Mouse (Mus musculus) forebrain, embryonic 13.5 days (tissue): ENCODE data around the gene Fhl3. TPM values are rescaled to one million over a fixed set of nuclear protein-coding genes. Genes with fewer than 3 reads are reported as not detected.
A peak's percentile ranks its signal among the peaks of the same experiment; 100 is the strongest.

ENCODE experiments used
- ATAC-seq: fragments of 200-750 bp; cut with Nextera tagmentation; 2 replicates; pipeline ENCODE4 v1.8.0; 2017
- H3K27ac ChIP-seq: fragments of 300-500 bp; sonication (generic); 2 replicates; pipeline ENCODE4 v1.5.1; 2015; ENCODE audit warnings: inconsistent platforms, mild to moderate bottlenecking, moderate library complexity
- H3K27me3 ChIP-seq: fragments of 300-500 bp; sonication (generic); 2 replicates; pipeline ENCODE4 v1.6.1; 2015; ENCODE audit warnings: mild to moderate bottlenecking, inconsistent platforms
- H3K36me3 ChIP-seq: fragments of 300-500 bp; sonication (generic); 2 replicates; pipeline ENCODE4 v1.6.1; 2015; ENCODE audit warnings: mild to moderate bottlenecking, inconsistent platforms; ENCODE audit not compliant: poor library complexity, severe bottlenecking
- H3K4me1 ChIP-seq: fragments of 300-500 bp; sonication (generic); 2 replicates; pipeline ENCODE4 v1.6.1; 2015; ENCODE audit warnings: inconsistent platforms
- H3K4me2 ChIP-seq: fragments of 300-500 bp; sonication (generic); 2 replicates; pipeline ENCODE4 v1.6.1; 2015; ENCODE audit warnings: inconsistent platforms, mild to moderate bottlenecking, moderate library complexity
- H3K4me3 ChIP-seq: fragments of 300-500 bp; sonication (generic); 2 replicates; pipeline ENCODE4 v1.5.1; 2015; ENCODE audit warnings: mild to moderate bottlenecking, inconsistent platforms
- H3K9ac ChIP-seq: fragments of 300-500 bp; sonication (generic); 2 replicates; pipeline ENCODE4 v1.6.1; 2015; ENCODE audit warnings: mild to moderate bottlenecking, inconsistent platforms
- H3K9me3 ChIP-seq: fragments of 300-500 bp; sonication (generic); replicated peaks from 2 replicates; pipeline ENCODE4 v1.6.1; 2016; ENCODE audit warnings: inconsistent platforms
- WGBS: fragments of 180-500 bp; shearing (Covaris S2); methylation state at CpG from one replicate; pipeline ENCODE4 v1.1.7; 2015; 5-methylcytosine and 5-hydroxymethylcytosine counted together
- polyA plus RNA-seq: library from polyadenylated mRNA; unstranded; fragments of >200 nt; fragmentation: Nextera tagmentation; extraction: Ambion mirVana; gene quantifications from 2 replicates; pipeline ENCODE4 v1.2.1, GENCODE M21; 2015

Fhl3 gene
- 2.6 and 3.2 TPM in 2 replicates for polyA plus RNA-seq

- Histone ChIP-seq H3K9ac (peak within 1 kb of the TSS; percentile 77), H3K27ac (no peak within 1 kb of the TSS), H3K27me3 (peaks cover 19% of the 10 kb centered on the region), H3K36me3 (no peaks in the 10 kb centered on the region), H3K9me3 (no peaks in the 10 kb centered on the region), H3K4me3 (peak within 1 kb of the TSS; percentile 68), H3K4me2 (peak within 1 kb of the TSS; percentile 98), H3K4me1 (peaks cover 53% of the 10 kb centered on the region)
- WGBS = under 1% methylated on average over 43 of the region's 59 CpGs
- peak; percentile 68 for ATAC-seq
These were observed at the start of gene Fhl3 for GRCm38 (mm10) chr4:124700248-124700971. TSS of gene Fhl3 (plus strand) at chr4:124700701.

DNA sequence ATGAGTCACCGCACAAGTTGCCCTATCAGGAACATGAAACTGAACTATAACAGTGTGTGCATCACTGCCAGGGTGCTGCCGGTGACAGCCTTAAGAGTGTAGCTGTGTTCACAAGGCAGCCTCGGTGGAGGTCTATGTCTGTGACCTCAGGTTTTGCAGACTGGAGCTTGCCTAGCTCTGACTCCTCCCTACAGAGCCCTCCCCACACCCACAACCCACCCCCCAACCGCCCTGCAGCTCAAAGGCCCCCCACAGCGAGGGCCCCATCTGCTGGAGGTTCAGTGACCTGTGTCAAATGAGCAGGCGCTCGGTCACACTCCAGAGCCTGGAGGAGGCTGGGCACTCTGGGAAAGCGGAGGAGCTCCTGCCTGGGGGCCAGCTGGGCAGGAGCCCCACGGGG is 47.6 kb upstream of the Fhl3 start:
- Histone ChIP-seq H3K27me3 (peaks cover 68% of the 10 kb centered on the region), H3K36me3 (no peaks in the 10 kb centered on the region), H3K4me3 (no peak overlapping the region), H3K4me2 (peak overlapping the region; percentile 29), H3K27ac (no peak overlapping the region), H3K4me1 (peaks cover 38% of the 10 kb centered on the region), H3K9me3 (no peaks in the 10 kb centered on the region), H3K9ac (0 out of 2 replicates have a peak overlapping the region, but pooled peaks have one; percentile 21)
- no peak for ATAC-seq
- 3% methylated on average over 9 of the region's 9 CpGs for WGBS

GRCm38 (mm10) chr4:124656518-124656853 is 44.0 kb upstream of the Fhl3 start, which contains the start of gene Pou3f1:
TSS of gene Pou3f1 (plus strand) at chr4:124656807.
- 1% methylated on average over 15 of the region's 15 CpGs for WGBS
- Histone ChIP-seq H3K27me3 (peaks cover 83% of the 10 kb centered on the region), H3K4me1 (peaks cover 59% of the 10 kb centered on the region), H3K27ac (peak within 1 kb of the TSS; percentile 63), H3K4me3 (peak within 1 kb of the TSS; percentile 61), H3K9ac (peak within 1 kb of the TSS; percentile 72), H3K4me2 (peak within 1 kb of the TSS; percentile 88), H3K36me3 (no peaks in the 10 kb centered on the region), H3K9me3 (no peaks in the 10 kb centered on the region)
- no peak for ATAC-seq

DNA sequence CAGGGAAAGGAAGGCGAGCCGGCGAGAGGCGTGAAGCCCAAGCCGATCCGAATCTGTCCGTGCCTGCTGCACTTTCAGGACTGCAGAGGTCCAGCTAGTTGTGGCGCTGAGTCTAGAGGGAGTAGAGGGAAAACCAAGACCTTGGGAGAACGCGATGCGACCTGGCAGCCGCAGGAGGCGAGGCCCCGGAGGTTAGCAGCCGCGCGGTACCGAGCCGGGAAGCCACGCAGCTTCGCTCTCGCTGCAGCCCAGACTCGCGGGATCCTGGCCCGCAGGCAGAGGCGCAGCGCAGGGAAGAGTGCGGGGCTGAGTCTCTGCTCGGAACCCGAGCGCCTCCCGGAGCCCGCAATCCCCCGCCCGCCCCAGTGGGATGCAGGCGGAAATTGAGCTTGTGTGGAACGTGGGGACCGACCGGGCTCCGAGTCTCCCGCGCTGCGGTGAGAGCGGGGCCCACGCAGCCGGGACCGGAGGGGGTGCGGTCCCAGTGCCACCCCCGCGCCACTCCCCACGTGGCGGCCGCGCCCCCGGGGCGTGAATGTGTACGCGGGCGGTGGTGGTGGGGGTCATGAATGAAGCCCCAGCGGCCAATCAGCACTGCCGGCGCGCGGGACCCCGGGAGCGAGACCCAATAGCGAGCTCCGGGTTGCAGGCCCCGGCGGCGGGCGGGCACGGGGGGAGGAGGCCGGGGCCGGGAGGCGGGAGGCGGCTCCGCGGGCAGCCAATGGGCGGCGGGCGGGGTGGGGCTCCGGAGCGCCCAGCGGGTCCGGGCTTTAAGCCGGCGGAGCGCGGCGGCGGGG is 43.4 kb upstream of the Fhl3 start:
- H3K9me3 ChIP-seq = no peaks in the 10 kb centered on the region
- peaks cover 65% of the 10 kb centered on the region for H3K4me1 ChIP-seq
- H3K36me3 ChIP-seq = no peaks in the 10 kb centered on the region
- WGBS = under 1% methylated on average over 82 of the region's 92 CpGs
- peak overlapping the region; percentile 72 for H3K9ac ChIP-seq
- 0 out of 2 replicates have a peak overlapping the region, but pooled peaks have one; percentile 25 for H3K27ac ChIP-seq
- peaks cover 89% of the 10 kb centered on the region for H3K27me3 ChIP-seq
- H3K4me3 ChIP-seq = peak overlapping the region; percentile 61
- H3K4me2 ChIP-seq = peak overlapping the region; percentile 88
- peak; percentile 95 for ATAC-seq

- Histone ChIP-seq H3K4me2 (peak overlapping the region; percentile 88), H3K9ac (peak overlapping the region; percentile 72), H3K27me3 (peaks cover 89% of the 10 kb centered on the region), H3K36me3 (no peaks in the 10 kb centered on the region), H3K4me1 (peaks cover 61% of the 10 kb centered on the region), H3K9me3 (no peaks in the 10 kb centered on the region), H3K27ac (peak overlapping the region; percentile 63), H3K4me3 (peak overlapping the region; percentile 61)
- no peak; the same call in 1 of the 2 replicates for ATAC-seq
- WGBS = under 1% methylated on average over 32 of the region's 61 CpGs
These were observed 42.7 kb upstream of the Fhl3 start for GRCm38 (mm10) chr4:124657781-124658180.

- Histone ChIP-seq H3K4me3 (peak overlapping the region; percentile 61), H3K4me1 (peaks cover 61% of the 10 kb centered on the region), H3K9me3 (no peaks in the 10 kb centered on the region), H3K36me3 (no peaks in the 10 kb centered on the region), H3K27me3 (peaks cover 89% of the 10 kb centered on the region), H3K4me2 (peak overlapping the region; percentile 88), H3K27ac (peak overlapping the region; percentile 63; the same call in 1 of the 2 replicates), H3K9ac (peak overlapping the region; percentile 72)
- 0 out of 2 replicates have a peak, but pooled peaks have one; percentile 0 for ATAC-seq
- WGBS = under 1% methylated on average over 39 of the region's 39 CpGs
These were observed 42.1 kb upstream of the Fhl3 start for GRCm38 (mm10) chr4:124658412-124658851.

DNA sequence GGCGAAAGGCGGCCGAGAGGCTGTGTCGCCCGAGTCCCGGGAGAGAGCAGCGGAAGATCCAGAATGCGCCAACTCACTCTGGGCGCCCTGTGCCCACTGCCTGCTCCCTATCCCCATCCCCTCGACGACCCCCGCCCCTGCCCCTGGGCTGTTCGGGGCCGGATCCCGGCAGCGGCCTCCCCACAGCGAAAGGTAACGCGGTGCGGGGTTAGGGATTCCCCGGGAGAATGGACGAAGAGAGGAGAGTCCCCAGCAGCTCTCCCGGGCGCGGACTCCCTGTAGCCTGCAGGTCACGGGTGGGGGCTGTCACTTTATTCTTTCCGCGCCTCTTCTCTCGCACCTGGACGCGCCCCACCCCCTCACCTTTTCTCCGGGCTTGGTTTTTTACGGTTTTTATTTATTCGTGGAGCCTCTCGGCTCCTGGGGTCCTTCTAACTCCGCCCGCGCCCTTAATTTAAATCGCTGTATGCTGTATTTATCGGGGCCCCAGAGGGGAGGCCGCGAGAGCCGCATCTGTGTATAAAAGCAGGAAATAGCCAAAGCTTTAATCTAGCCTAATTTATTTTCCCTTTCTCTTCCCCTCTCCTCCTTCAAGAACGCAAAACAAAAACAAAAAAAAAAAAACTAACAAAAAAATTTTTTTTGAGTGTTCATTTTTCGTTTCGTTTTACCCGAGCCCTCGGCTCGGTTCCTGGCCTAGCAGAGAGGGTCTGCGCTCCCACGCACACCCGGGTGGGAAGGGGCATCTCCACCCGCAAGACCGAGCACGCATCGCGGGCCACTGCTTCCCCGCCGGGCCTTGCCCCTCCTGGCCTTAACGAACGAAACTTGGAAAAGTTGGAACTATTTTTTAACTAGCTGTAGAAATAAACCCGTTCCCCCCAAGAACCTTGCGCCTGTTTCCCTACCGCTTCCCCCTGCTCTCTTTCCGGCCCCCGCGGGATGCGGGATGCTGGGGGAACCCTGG is 41.0 kb upstream of the Fhl3 start:
- no peak overlapping the region for H3K27ac ChIP-seq
- peaks cover 71% of the 10 kb centered on the region for H3K4me1 ChIP-seq
- 1% methylated on average over 65 of the region's 68 CpGs for WGBS
- peak overlapping the region; percentile 72 for H3K9ac ChIP-seq
- peak overlapping the region; percentile 61 for H3K4me3 ChIP-seq
- no peak for ATAC-seq
- no peaks in the 10 kb centered on the region for H3K36me3 ChIP-seq
- H3K4me2 ChIP-seq = peak overlapping the region; percentile 88
- peaks cover 87% of the 10 kb centered on the region for H3K27me3 ChIP-seq
- H3K9me3 ChIP-seq = no peaks in the 10 kb centered on the region

GRCm38 (mm10) chr4:124660603-124661002 is 39.9 kb upstream of the Fhl3 start:
- no peak for ATAC-seq
- H3K27me3 ChIP-seq = peaks cover 87% of the 10 kb centered on the region
- peaks cover 76% of the 10 kb centered on the region for H3K4me1 ChIP-seq
- peak overlapping the region; percentile 56 for H3K4me2 ChIP-seq
- H3K9ac ChIP-seq = no peak overlapping the region
- H3K36me3 ChIP-seq = no peaks in the 10 kb centered on the region
- 48% methylated on average over 3 of the region's 3 CpGs for WGBS
- peak overlapping the region; percentile 61 for H3K4me3 ChIP-seq
- no peaks in the 10 kb centered on the region for H3K9me3 ChIP-seq
- no peak overlapping the region for H3K27ac ChIP-seq

- WGBS = 65% methylated on average over 3 of the region's 3 CpGs
- H3K9me3 ChIP-seq = no peaks in the 10 kb centered on the region
- no peak overlapping the region for H3K9ac ChIP-seq
- no peaks in the 10 kb centered on the region for H3K36me3 ChIP-seq
- H3K4me1 ChIP-seq = peaks cover 70% of the 10 kb centered on the region
- no peak overlapping the region for H3K4me3 ChIP-seq
- peaks cover 90% of the 10 kb centered on the region for H3K27me3 ChIP-seq
- no peak overlapping the region for H3K4me2 ChIP-seq
- no peak for ATAC-seq
- H3K27ac ChIP-seq = no peak overlapping the region
These were observed 37.5 kb upstream of the Fhl3 start for GRCm38 (mm10) chr4:124663034-124663433.

DNA sequence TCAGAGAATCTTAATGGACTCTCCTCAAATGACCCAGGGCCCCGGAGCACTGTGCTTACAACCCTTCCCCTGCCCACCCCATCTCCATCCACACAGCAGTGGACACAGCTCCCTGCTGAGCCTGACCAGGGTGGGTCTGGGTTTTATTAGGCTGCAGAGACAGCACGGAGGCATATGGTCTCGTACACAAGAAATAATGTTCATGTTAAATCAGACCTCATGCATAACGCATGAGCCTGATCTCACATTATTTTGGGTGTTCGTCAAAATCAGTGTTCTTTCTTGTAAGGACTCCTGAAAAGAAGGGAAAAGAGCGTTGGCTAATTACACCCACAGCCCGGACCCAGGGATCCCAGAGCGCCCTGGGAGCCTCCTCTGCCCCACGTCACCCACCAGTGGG is 36.3 kb upstream of the Fhl3 start:
- 0 out of 2 replicates have a peak overlapping the region, but pooled peaks have one; percentile 43 for H3K9ac ChIP-seq
- peak; percentile 70 for ATAC-seq
- H3K4me1 ChIP-seq = peaks cover 65% of the 10 kb centered on the region
- no peaks in the 10 kb centered on the region for H3K9me3 ChIP-seq
- H3K27me3 ChIP-seq = peaks cover 89% of the 10 kb centered on the region
- H3K4me2 ChIP-seq = peak overlapping the region; percentile 38
- no peak overlapping the region for H3K4me3 ChIP-seq
- H3K27ac ChIP-seq = peak overlapping the region; percentile 76
- no peaks in the 10 kb centered on the region for H3K36me3 ChIP-seq
- WGBS = 37% methylated on average over 9 of the region's 9 CpGs

DNA sequence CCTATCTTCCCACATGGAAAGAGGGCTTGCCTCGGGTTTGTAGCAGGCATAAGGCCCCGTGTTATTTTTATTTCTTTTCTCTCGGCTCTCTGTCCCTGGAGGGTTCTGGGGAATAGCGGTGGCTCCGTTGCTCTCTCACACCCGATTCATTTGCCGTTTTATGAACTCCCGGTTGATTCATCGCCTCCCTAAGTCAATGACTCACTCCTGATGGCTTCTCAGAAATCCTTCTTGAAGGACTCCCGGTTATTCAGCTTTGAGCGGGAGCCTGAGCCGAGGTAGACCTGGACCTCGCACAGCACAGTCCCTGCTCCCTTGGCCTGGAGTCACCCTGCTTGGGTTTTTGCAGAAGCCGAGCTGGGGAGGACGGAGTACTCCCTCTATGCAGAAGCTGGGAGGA is 35.9 kb upstream of the Fhl3 start:
- WGBS = 70% methylated on average over 15 of the region's 15 CpGs
- Histone ChIP-seq H3K9ac (0 out of 2 replicates have a peak overlapping the region, but pooled peaks have one; percentile 43), H3K4me3 (no peak overlapping the region), H3K9me3 (no peaks in the 10 kb centered on the region), H3K27me3 (peaks cover 88% of the 10 kb centered on the region), H3K4me2 (peak overlapping the region; percentile 38), H3K36me3 (no peaks in the 10 kb centered on the region), H3K27ac (peak overlapping the region; percentile 76), H3K4me1 (peaks cover 61% of the 10 kb centered on the region)
- ATAC-seq = peak; percentile 20; the same call in 1 of the 2 replicates
